Mouse (Mus musculus): Measurements from ENCODE around the gene Plb1.

Gene Plb1

GRCm38 (mm10) chr5:32332591-32332990, 100.1 kb downstream of the Plb1 start:
- DNase-seq (ENCODE audit: low spot score), result no peak

- DNase-seq (ENCODE audit: low spot score), result peak; percentile 47
Measured at GRCm38 (mm10) chr5:32335172-32335571, 102.7 kb downstream of the Plb1 start.

- DNase-seq (ENCODE audit: low spot score), result no peak
Measured at GRCm38 (mm10) chr5:32336092-32336491, 103.6 kb downstream of the Plb1 start.

- DNase-seq (ENCODE audit: low spot score), result no peak
Measured at GRCm38 (mm10) chr5:32337336-32337735, 104.8 kb downstream of the Plb1 start.

- DNase-seq (ENCODE audit: low spot score), result no peak
Measured at GRCm38 (mm10) chr5:32338339-32338738, 105.8 kb downstream of the Plb1 start.

GRCm38 (mm10) chr5:32338766-32339165, 106.3 kb downstream of the Plb1 start:
- no peak for DNase-seq (ENCODE audit: low spot score)

- DNase-seq (ENCODE audit: low spot score), result no peak
Measured at GRCm38 (mm10) chr5:32340246-32340645, 107.7 kb downstream of the Plb1 start.

GRCm38 (mm10) chr5:32342711-32343285, 110.3 kb downstream of the Plb1 start:
- no peak for DNase-seq (ENCODE audit: low spot score)

GRCm38 (mm10) chr5:32346025-32346912, 113.8 kb downstream of the Plb1 start:
- DNase-seq (ENCODE audit: low spot score), result peak; percentile 59

GRCm38 (mm10) chr5:32349718-32350117, 117.2 kb downstream of the Plb1 start:
- DNase-seq (ENCODE audit: low spot score), result no peak

- DNase-seq (ENCODE audit: low spot score), result no peak
Measured at GRCm38 (mm10) chr5:32350551-32351256, 118.2 kb downstream of the Plb1 start.

- DNase-seq (ENCODE audit: low spot score), result no peak
Measured at GRCm38 (mm10) chr5:32351721-32352465, 119.4 kb downstream of the Plb1 start.

GRCm38 (mm10) chr5:32352845-32353244, 120.3 kb downstream of the Plb1 start:
- DNase-seq (ENCODE audit: low spot score), result no peak

GRCm38 (mm10) chr5:32353280-32353679, 120.8 kb downstream of the Plb1 start:
- DNase-seq (ENCODE audit: low spot score), result no peak

GRCm38 (mm10) chr5:32360511-32360910, 128.0 kb downstream of the Plb1 start:
- DNase-seq (ENCODE audit: low spot score), result no peak

GRCm38 (mm10) chr5:32361441-32362235, 129.1 kb downstream of the Plb1 start:
- DNase-seq (ENCODE audit: low spot score), result no peak

GRCm38 (mm10) chr5:32369391-32369790, 136.9 kb downstream of the Plb1 start:
- no peak for DNase-seq (ENCODE audit: low spot score)

- no peak for DNase-seq (ENCODE audit: low spot score)
Measured at GRCm38 (mm10) chr5:32371239-32371638, 138.7 kb downstream of the Plb1 start.

GRCm38 (mm10) chr5:32378546-32378945, 146.0 kb downstream of the Plb1 start:
- no peak for DNase-seq (ENCODE audit: low spot score)

GRCm38 (mm10) chr5:32388656-32389055, 156.1 kb downstream of the Plb1 start:
- no peak for DNase-seq (ENCODE audit: low spot score)

- no peak for DNase-seq (ENCODE audit: low spot score)
Measured at GRCm38 (mm10) chr5:32390295-32390694, 157.8 kb downstream of the Plb1 start.

Data from embryo, embryonic 10 days (tissue).